Mouse (Mus musculus) midbrain, embryonic 10.5 days (tissue): ENCODE measurements at regions not wholly inside any gene's neighbourhood (a gene's known extent, or its start where the extent isn't known, plus 50 kb on each side); places are given as distances from the start of the nearest gene placed in this dataset.

Experiments used
- DNase-seq: peaks from one replicate; pipeline ENCODE4 v3.0.0-alpha.2; 2017; ENCODE audit warnings: low spot score
- H3K27ac ChIP-seq: fragments of 300-500 bp; sonication (generic); replicated peaks from 2 replicates; pipeline ENCODE4 v1.5.1; 2016; ENCODE audit warnings: mild to moderate bottlenecking
- H3K27me3 ChIP-seq: fragments of 300-500 bp; sonication (generic); 2 replicates; pipeline ENCODE4 v1.6.1; 2016; ENCODE audit warnings: low read depth, mild to moderate bottlenecking; ENCODE audit not compliant: poor library complexity, severe bottlenecking
- H3K36me3 ChIP-seq: fragments of 300-500 bp; sonication (generic); 2 replicates; pipeline ENCODE4 v1.6.1; 2016; ENCODE audit warnings: mild to moderate bottlenecking, moderate library complexity
- H3K4me1 ChIP-seq: fragments of 300-500 bp; sonication (generic); 2 replicates; pipeline ENCODE4 v1.6.1; 2016
- H3K4me3 ChIP-seq: fragments of 300-500 bp; sonication (generic); 2 replicates; pipeline ENCODE4 v1.5.1; 2016; ENCODE audit warnings: mild to moderate bottlenecking, moderate library complexity
- H3K9me3 ChIP-seq: fragments of 300-500 bp; sonication (generic); replicated peaks from 2 replicates; pipeline ENCODE4 v1.6.1; 2016; ENCODE audit warnings: mild to moderate bottlenecking
- WGBS: fragments of 180-500 bp; shearing (Covaris S2); methylation state at CpG from one replicate; pipeline ENCODE4 v1.1.7; 2016; 5-methylcytosine and 5-hydroxymethylcytosine counted together

GRCm38 (mm10) chr16:92930103-92930502 lies 104.2 kb upstream of the Runx1 start:
- WGBS: 89% methylated on average over 4 of the region's 4 CpGs
- H3K27ac ChIP-seq: no peak overlapping the region
- no peak overlapping the region for H3K4me3 ChIP-seq
- H3K4me1 ChIP-seq: no peaks in the 10 kb centered on the region
- no peaks in the 10 kb centered on the region for H3K36me3 ChIP-seq
- no peaks in the 10 kb centered on the region for H3K27me3 ChIP-seq
- H3K9me3 ChIP-seq: no peaks in the 10 kb centered on the region
- no peak for DNase-seq

DNA sequence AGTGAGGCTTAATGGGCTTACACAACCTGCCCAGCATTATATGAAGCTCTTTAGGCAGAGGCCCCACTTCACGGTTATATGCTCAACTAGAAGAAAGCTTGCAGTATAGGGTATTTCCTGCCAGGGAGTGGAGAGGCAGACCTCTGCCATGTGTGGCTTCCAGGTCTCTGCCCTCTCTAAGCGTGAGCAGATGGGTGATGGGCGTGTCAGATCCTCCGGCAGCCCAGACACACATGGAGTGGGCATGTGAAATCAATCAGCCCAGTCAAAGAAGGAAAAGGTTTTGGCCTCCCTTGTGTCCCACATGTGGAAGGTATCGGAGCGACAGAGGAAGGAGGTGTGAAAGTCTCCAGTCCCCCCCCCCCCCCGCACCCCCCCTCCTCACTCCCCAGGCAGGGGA lies 102.3 kb upstream of the Runx1 start:
- no peaks in the 10 kb centered on the region for H3K9me3 ChIP-seq
- DNase-seq: peak; percentile 14
- no peaks in the 10 kb centered on the region for H3K36me3 ChIP-seq
- no peak overlapping the region for H3K4me3 ChIP-seq
- H3K27me3 ChIP-seq: no peaks in the 10 kb centered on the region
- H3K27ac ChIP-seq: no peak overlapping the region
- no peaks in the 10 kb centered on the region for H3K4me1 ChIP-seq
- 73% methylated on average over 7 of the region's 7 CpGs for WGBS

DNA sequence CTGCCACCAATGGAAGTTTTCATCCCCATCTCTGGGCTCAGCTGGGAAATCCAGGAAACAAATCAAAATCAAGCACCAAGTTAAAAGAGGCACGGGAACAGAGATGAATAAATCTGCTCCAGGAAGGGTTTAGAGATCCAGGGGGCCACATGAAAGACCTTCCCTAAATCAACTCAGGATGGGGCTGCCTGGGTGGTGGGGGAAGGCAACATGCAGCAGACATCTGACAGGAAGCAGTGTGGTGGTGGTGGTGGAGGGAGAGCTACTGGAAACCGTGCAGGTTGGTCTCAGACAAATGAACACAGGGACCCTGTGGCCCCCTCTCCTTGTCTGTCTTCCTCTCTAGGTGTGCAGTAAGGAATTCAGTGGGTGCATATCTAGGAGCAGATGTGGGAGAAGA lies 101.7 kb upstream of the Runx1 start:
- Histone ChIP-seq H3K27me3 (no peaks in the 10 kb centered on the region), H3K9me3 (no peaks in the 10 kb centered on the region), H3K4me1 (no peaks in the 10 kb centered on the region), H3K4me3 (no peak overlapping the region), H3K36me3 (no peaks in the 10 kb centered on the region), H3K27ac (no peak overlapping the region)
- DNase-seq: no peak
- 40% methylated on average over 2 of the region's 2 CpGs for WGBS

DNA sequence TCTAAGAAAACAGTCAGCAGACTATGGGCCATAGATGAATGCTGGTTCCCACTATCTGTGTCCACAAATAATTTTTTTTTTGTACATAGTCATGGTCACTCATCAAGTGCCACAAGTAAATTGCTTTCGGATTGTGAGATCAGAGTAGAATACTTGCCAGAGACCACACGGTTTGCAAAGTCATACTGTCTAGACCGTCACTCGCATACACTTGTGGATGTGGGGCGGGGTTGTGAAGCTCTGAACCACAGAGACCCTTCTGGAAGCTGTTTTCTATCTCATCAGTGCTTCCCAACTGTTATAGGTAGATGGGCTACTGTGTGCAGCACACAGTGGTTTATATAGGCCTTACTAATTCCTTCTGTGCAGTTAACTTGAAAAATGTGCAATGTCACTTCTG lies 100.9 kb upstream of the Runx1 start:
- WGBS: 92% methylated on average over 5 of the region's 5 CpGs
- H3K4me3 ChIP-seq: no peak overlapping the region
- H3K27me3 ChIP-seq: no peaks in the 10 kb centered on the region
- H3K27ac ChIP-seq: no peak overlapping the region
- H3K4me1 ChIP-seq: no peaks in the 10 kb centered on the region
- no peak for DNase-seq
- no peaks in the 10 kb centered on the region for H3K36me3 ChIP-seq
- H3K9me3 ChIP-seq: no peaks in the 10 kb centered on the region

DNA sequence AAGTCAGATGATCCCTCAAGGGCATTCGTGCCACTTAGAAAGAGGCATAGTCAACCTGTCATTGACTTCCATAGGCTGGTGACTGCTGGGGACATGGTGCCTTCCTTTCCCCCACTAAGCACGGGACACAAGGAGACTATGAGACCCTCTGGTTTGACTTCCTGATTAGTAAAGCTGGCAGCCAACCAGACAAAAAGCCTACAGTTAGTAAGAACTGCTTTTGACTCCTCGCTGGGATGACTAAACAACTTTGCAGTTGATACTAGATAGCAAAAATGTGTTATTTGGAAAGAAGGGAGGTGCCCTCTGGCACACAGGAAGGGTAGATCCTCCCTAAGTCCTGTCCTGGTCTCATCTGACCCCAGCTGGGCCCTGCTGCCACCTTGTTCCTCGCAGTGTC lies 95.0 kb upstream of the Runx1 start:
- H3K36me3 ChIP-seq: no peaks in the 10 kb centered on the region
- no peak overlapping the region for H3K4me3 ChIP-seq
- H3K9me3 ChIP-seq: no peaks in the 10 kb centered on the region
- no peaks in the 10 kb centered on the region for H3K27me3 ChIP-seq
- WGBS: 87% methylated on average over 4 of the region's 4 CpGs
- DNase-seq: no peak
- H3K4me1 ChIP-seq: no peaks in the 10 kb centered on the region
- no peak overlapping the region for H3K27ac ChIP-seq

GRCm38 (mm10) chr16:92917356-92917755 lies 91.4 kb upstream of the Runx1 start:
- no peak for DNase-seq

DNA sequence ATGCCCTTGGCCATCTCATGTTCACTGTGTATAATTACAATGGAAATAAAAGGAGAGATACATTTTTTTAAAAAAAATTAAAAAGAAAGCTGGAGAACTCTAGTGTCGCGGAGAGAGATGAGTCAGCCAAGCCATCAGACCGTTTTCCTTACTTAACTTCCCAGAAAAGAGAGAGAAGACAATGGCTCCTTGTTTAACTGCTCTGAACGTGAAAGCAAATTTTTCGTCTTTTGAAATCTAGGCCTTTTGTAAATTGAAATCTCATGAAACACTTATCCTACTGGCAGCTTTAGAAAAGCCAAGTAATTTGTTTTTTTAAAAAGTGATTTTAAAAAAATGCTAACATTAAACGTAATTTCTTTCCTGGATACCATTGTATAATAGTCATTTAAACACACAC lies 89.7 kb upstream of the Runx1 start:
- no peak overlapping the region for H3K4me3 ChIP-seq
- WGBS: 88% methylated on average over 6 of the region's 6 CpGs
- no peak for DNase-seq

More at GRCm38 (mm10) chr16:92917356-92917755, 91.4 kb upstream of the Runx1 start:
- Histone ChIP-seq H3K36me3 (no peaks in the 10 kb centered on the region), H3K4me3 (no peak overlapping the region), H3K4me1 (no peaks in the 10 kb centered on the region), H3K27ac (no peak overlapping the region), H3K9me3 (no peaks in the 10 kb centered on the region), H3K27me3 (no peaks in the 10 kb centered on the region)
- 93% methylated on average over 2 of the region's 2 CpGs for WGBS

GRCm38 (mm10) chr16:92906873-92907272 lies 80.9 kb upstream of the Runx1 start:
- no peaks in the 10 kb centered on the region for H3K4me1 ChIP-seq
- H3K9me3 ChIP-seq: no peaks in the 10 kb centered on the region
- H3K27ac ChIP-seq: no peak overlapping the region
- H3K36me3 ChIP-seq: no peaks in the 10 kb centered on the region
- DNase-seq: no peak
- H3K4me3 ChIP-seq: no peak overlapping the region
- no peaks in the 10 kb centered on the region for H3K27me3 ChIP-seq
- WGBS: 93% methylated on average over 4 of the region's 4 CpGs

More for the DNA sequence above, 89.7 kb upstream of the Runx1 start:
- Histone ChIP-seq H3K9me3 (no peaks in the 10 kb centered on the region), H3K36me3 (no peaks in the 10 kb centered on the region), H3K4me1 (no peaks in the 10 kb centered on the region), H3K27me3 (no peaks in the 10 kb centered on the region), H3K27ac (no peak overlapping the region)

- WGBS: 94% methylated on average over 6 of the region's 6 CpGs
- Histone ChIP-seq H3K36me3 (no peaks in the 10 kb centered on the region), H3K4me3 (no peak overlapping the region), H3K27ac (no peak overlapping the region), H3K9me3 (no peaks in the 10 kb centered on the region), H3K27me3 (no peaks in the 10 kb centered on the region), H3K4me1 (no peaks in the 10 kb centered on the region)
- DNase-seq: no peak
Observed at GRCm38 (mm10) chr16:92905626-92906025, 79.7 kb upstream of the Runx1 start.

DNA sequence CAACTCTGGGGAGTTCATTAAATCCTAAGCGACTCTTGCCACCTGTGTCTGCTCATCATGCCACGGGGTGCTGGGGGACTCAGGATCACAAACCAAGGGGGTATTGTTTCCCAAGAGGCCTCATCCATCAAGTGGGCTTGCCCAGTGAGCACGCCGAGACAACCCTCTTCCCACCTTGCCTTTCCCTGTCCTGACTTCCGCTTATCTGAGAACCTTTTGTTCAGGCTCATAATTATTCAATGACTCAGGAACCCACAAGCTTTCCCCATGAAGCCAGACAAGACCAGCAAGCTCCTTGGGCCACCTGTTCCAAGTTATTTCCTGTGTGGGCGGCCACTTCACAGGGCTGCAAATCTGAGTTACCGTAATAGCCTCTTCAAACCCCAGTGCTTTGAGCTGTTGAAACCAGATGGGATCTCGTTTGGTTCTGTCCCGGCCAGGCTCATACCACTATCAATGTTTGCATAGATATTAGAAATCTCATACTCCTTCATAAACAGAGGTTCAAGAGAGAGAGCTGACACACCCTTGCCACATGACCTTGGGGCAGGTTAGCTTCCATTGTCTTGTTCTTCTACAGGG lies 78.0 kb upstream of the Runx1 start:
- 88% methylated on average over 9 of the region's 9 CpGs for WGBS
- Histone ChIP-seq H3K4me3 (no peak overlapping the region), H3K4me1 (no peaks in the 10 kb centered on the region), H3K9me3 (no peaks in the 10 kb centered on the region), H3K27ac (no peak overlapping the region), H3K36me3 (no peaks in the 10 kb centered on the region), H3K27me3 (no peaks in the 10 kb centered on the region)
- no peak for DNase-seq

DNA sequence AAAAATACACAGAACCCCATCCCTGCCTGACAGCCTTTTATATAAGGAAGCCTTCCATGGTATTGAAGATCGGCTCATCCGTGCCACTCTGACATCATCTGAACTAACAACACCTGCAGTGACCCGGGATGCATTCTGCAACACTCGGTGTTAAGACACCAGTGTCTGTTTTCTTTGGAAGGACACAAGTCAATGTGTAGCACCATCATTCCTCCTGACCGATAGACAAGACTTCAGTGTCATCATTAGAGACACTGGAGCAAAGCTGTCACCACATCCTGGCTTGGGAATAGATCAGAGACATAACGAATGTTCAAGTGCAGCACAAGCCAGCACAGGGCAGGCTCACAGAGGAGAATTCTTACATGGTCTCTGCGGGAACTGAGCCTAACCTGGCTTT lies 77.5 kb upstream of the Runx1 start:
- H3K27me3 ChIP-seq: no peaks in the 10 kb centered on the region
- 92% methylated on average over 7 of the region's 7 CpGs for WGBS
- H3K4me3 ChIP-seq: no peak overlapping the region
- H3K27ac ChIP-seq: no peak overlapping the region
- H3K9me3 ChIP-seq: no peaks in the 10 kb centered on the region
- H3K4me1 ChIP-seq: no peaks in the 10 kb centered on the region
- no peaks in the 10 kb centered on the region for H3K36me3 ChIP-seq
- DNase-seq: no peak

- no peak overlapping the region for H3K27ac ChIP-seq
- no peaks in the 10 kb centered on the region for H3K36me3 ChIP-seq
- H3K4me3 ChIP-seq: no peak overlapping the region
- H3K27me3 ChIP-seq: no peaks in the 10 kb centered on the region
- no peaks in the 10 kb centered on the region for H3K4me1 ChIP-seq
- no peaks in the 10 kb centered on the region for H3K9me3 ChIP-seq
- no peak for DNase-seq
- WGBS: 93% methylated on average over 1 of the region's 1 CpGs
Observed at GRCm38 (mm10) chr16:92899704-92900103, 73.8 kb upstream of the Runx1 start.

- WGBS: 81% methylated on average over 2 of the region's 2 CpGs
- no peak for DNase-seq
- Histone ChIP-seq H3K9me3 (no peaks in the 10 kb centered on the region), H3K27me3 (no peaks in the 10 kb centered on the region), H3K27ac (no peak overlapping the region), H3K4me1 (no peaks in the 10 kb centered on the region), H3K36me3 (no peaks in the 10 kb centered on the region), H3K4me3 (no peak overlapping the region)
Observed at GRCm38 (mm10) chr16:92891741-92892140, 65.8 kb upstream of the Runx1 start.

DNA sequence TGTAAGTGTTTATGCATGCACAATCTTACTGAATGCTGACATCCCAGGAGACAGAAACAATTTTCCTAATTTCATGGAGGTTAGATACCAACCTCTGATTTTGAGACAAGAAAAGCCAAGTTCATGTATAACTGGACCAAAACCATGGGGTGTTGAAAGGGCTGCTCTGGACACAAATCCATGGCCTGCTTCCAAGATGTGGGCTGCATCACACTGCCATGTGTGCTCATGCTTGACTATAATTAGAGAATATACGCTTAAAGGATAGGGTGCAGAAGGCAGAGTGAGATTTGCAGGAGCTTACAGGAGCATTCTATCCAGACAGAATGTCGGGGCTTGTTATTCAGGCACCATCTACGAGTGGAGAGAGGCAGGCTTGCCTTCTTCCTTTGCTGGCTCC lies 64.8 kb upstream of the Runx1 start:
- Histone ChIP-seq H3K27me3 (no peaks in the 10 kb centered on the region), H3K27ac (no peak overlapping the region), H3K36me3 (no peaks in the 10 kb centered on the region), H3K9me3 (no peaks in the 10 kb centered on the region), H3K4me1 (no peaks in the 10 kb centered on the region), H3K4me3 (no peak overlapping the region)
- WGBS: 91% methylated on average over 3 of the region's 3 CpGs
- DNase-seq: no peak
